ENCODE assay signal across 24 mouse cellular contexts in the genomic region with DNA sequence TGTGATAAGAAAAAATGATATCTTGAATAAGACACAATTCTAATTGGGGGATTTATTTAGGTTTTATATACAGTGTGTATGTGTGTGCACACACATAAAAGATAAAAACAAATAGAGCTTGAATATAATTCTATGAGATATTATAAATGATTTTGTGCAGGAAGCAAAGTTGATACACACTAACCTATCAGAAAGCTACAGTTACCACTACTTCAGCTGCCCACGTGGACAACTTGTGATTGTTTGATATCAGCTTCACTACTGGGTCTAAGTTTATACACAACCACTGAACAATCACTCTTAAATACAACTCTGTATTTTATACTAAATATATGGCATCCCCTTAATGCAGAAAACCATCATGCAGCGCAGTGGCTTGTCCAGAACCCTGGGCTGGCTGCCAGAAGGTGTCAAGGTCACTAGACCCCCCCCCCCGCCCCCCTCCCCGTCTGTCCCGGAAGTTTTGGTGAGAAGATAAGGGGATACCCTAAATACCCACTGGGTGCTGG.
"Had no signal": no experiment of that assay in that cellular context is flagged by ENCODE, and none has a peak within 500 bp of the region (broad histone marks: within the 10 kb centered on the region; RNA-seq: fewer than 3 reads in every experiment).

No protein-coding gene starts in this region.

- H3K4me3 ChIP-seq: gastrocnemius, adult 2 months; heart, embryonic 10.5 days; heart, embryonic 12.5 days; hindbrain, embryonic 13.5 days; hindbrain, embryonic 15.5 days; kidney, embryonic 15.5 days; limb, embryonic 13.5 days; limb, embryonic 15.5 days; liver, embryonic 13.5 days had no signal

- H3K27ac ChIP-seq: gastrocnemius, adult 2 months; heart, embryonic 10.5 days; hindbrain, embryonic 13.5 days; hindbrain, embryonic 15.5 days; hindbrain, postnatal 0 days; kidney, embryonic 15.5 days; kidney, postnatal 0 days; limb, embryonic 13.5 days; limb, embryonic 15.5 days; liver, embryonic 13.5 days had no signal

- H3K36me3 ChIP-seq: heart, embryonic 10.5 days; heart, embryonic 12.5 days; hindbrain, embryonic 13.5 days; hindbrain, embryonic 15.5 days; limb, embryonic 13.5 days; limb, embryonic 15.5 days; liver, embryonic 13.5 days had no signal

- H3K9me3 ChIP-seq: heart, embryonic 10.5 days; heart, embryonic 12.5 days; hindbrain, embryonic 13.5 days; hindbrain, embryonic 15.5 days; kidney, embryonic 15.5 days; limb, embryonic 13.5 days; limb, embryonic 15.5 days; liver, embryonic 13.5 days had no signal

- ATAC-seq: hindbrain, postnatal 0 days; intestine, embryonic 16.5 days had no signal

- H3K27me3 ChIP-seq: heart, embryonic 12.5 days; hindbrain, embryonic 13.5 days; hindbrain, embryonic 15.5 days; kidney, embryonic 15.5 days; limb, embryonic 13.5 days; limb, embryonic 15.5 days; liver, embryonic 13.5 days had no signal

- DNase-seq: gastrocnemius, adult 2 months; gastrocnemius, postnatal 10 days; gastrocnemius, postnatal 25 days; heart, adult 18-20 months; heart, postnatal 10 days; kidney, adult 11 months; kidney, adult 2 months; kidney, adult 9 months; kidney, postnatal 14 days; kidney, postnatal 36 days; layer of hippocampus, adult 9-11 months; layer of hippocampus, postnatal 36 days; left cerebral cortex, postnatal 4 days; liver, embryonic 13.5 days had no signal

- H3K4me2 ChIP-seq: heart, embryonic 12.5 days; hindbrain, embryonic 13.5 days; hindbrain, embryonic 15.5 days; kidney, embryonic 15.5 days; limb, embryonic 13.5 days; limb, embryonic 15.5 days; liver, embryonic 13.5 days had no signal

- H3K4me1 ChIP-seq: hindbrain, embryonic 13.5 days; hindbrain, embryonic 15.5 days; kidney, embryonic 15.5 days; liver, embryonic 13.5 days had no signal

- H3K9ac ChIP-seq: heart, embryonic 12.5 days; hindbrain, embryonic 13.5 days; hindbrain, embryonic 15.5 days; kidney, embryonic 15.5 days; limb, embryonic 13.5 days; limb, embryonic 15.5 days; liver, embryonic 13.5 days had no signal
